Mouse (Mus musculus): Measurements from ENCODE around the gene Parp3. TPM values are rescaled to one million over a fixed set of nuclear protein-coding genes. Genes with fewer than 3 reads are reported as not detected.
A peak's percentile ranks its signal among the peaks of the same experiment; 100 is the strongest.

Parp3 gene
- polyA plus RNA-seq, 1 experiment from 2014 or later, result 1.3 TPM

- H3K27me3 ChIP-seq (ENCODE audit: control insufficient read depth, insufficient read depth, low read length), result no peaks in the 10 kb centered on the region
- no peaks in the 10 kb centered on the region for H3K9me3 ChIP-seq (ENCODE audit: control insufficient read depth, low read length)
- 42% methylated on average over 15 of the region's 15 CpGs for WGBS
- no peak overlapping the region for H3K4me3 ChIP-seq (ENCODE audit: control insufficient read depth in 1 of 2, insufficient read depth in 1 of 2, low read depth in 1 of 2, low read length in 2 of 2)
- peaks cover 42 to 51% of the 10 kb centered on the region in 2 experiments for H3K4me1 ChIP-seq (ENCODE audit: control insufficient read depth in 2 of 2, insufficient read depth in 2 of 2, low read length in 2 of 2)
- peak overlapping the region; percentile 86 for H3K9ac ChIP-seq (ENCODE audit: low read length)
- peaks cover 25% of the 10 kb centered on the region for H3K36me3 ChIP-seq (ENCODE audit: control insufficient read depth, insufficient read depth, low read length)
- no peak for ATAC-seq (ENCODE audit: insufficient number of reproducible peaks, insufficient read depth, low FRiP score, low read depth)
- H3K27ac ChIP-seq (replicated peaks in 1 of 2; ENCODE audit: control insufficient read depth in 1 of 2, insufficient read depth in 1 of 2, low read depth in 2 of 2, low read length in 2 of 2), result peak overlapping the region in 1 of 2 experiments; percentile 73; a peak in 3 of 4 replicates
- peak overlapping the region; percentile 94 for H3K4me2 ChIP-seq (ENCODE audit: low read length)
Observed at GRCm38 (mm10) chr9:106456325-106457162, 20.2 kb downstream of the Parp3 start.

- peak overlapping the region; percentile 94 for H3K4me2 ChIP-seq (ENCODE audit: low read length)
- WGBS, result 3% methylated on average over 17 of the region's 17 CpGs
- no peaks in the 10 kb centered on the region for H3K9me3 ChIP-seq (ENCODE audit: control insufficient read depth, low read length)
- peak overlapping the region; percentile 77 to 79 for H3K4me3 ChIP-seq (ENCODE audit: control insufficient read depth in 1 of 2, insufficient read depth in 1 of 2, low read depth in 1 of 2, low read length in 2 of 2)
- no peak for ATAC-seq (ENCODE audit: insufficient number of reproducible peaks, insufficient read depth, low FRiP score, low read depth)
- H3K4me1 ChIP-seq (ENCODE audit: control insufficient read depth in 2 of 2, insufficient read depth in 2 of 2, low read length in 2 of 2), result peaks cover 47 to 65% of the 10 kb centered on the region in 2 experiments
- H3K9ac ChIP-seq (ENCODE audit: low read length), result peak overlapping the region; percentile 86
- peaks cover 12% of the 10 kb centered on the region; the same call in 1 of the 2 replicates for H3K36me3 ChIP-seq (ENCODE audit: control insufficient read depth, insufficient read depth, low read length)
- no peaks in the 10 kb centered on the region for H3K27me3 ChIP-seq (ENCODE audit: control insufficient read depth, insufficient read depth, low read length)
- peak overlapping the region; percentile 83 to 91 for H3K27ac ChIP-seq (replicated peaks in 1 of 2; ENCODE audit: control insufficient read depth in 1 of 2, insufficient read depth in 1 of 2, low read depth in 2 of 2, low read length in 2 of 2)
Observed at GRCm38 (mm10) chr9:106454888-106455681, 21.7 kb downstream of the Parp3 start.

- peak overlapping the region; percentile 86 for H3K9ac ChIP-seq (ENCODE audit: low read length)
- 0 out of 2 replicates have a peak, but pooled peaks cover 6% of the 10 kb centered on the region for H3K36me3 ChIP-seq (ENCODE audit: control insufficient read depth, insufficient read depth, low read length)
- no peaks in the 10 kb centered on the region for H3K9me3 ChIP-seq (ENCODE audit: control insufficient read depth, low read length)
- peak overlapping the region; percentile 77 to 79 for H3K4me3 ChIP-seq (ENCODE audit: control insufficient read depth in 1 of 2, insufficient read depth in 1 of 2, low read depth in 1 of 2, low read length in 2 of 2)
- H3K27ac ChIP-seq (replicated peaks in 1 of 2; ENCODE audit: control insufficient read depth in 1 of 2, insufficient read depth in 1 of 2, low read depth in 2 of 2, low read length in 2 of 2), result peak overlapping the region; percentile 83 to 91
- peaks cover 47 to 67% of the 10 kb centered on the region in 2 experiments for H3K4me1 ChIP-seq (ENCODE audit: control insufficient read depth in 2 of 2, insufficient read depth in 2 of 2, low read length in 2 of 2)
- peak; percentile 10; the same call in 1 of the 2 replicates for ATAC-seq (ENCODE audit: insufficient number of reproducible peaks, insufficient read depth, low FRiP score, low read depth)
- peak overlapping the region; percentile 94 for H3K4me2 ChIP-seq (ENCODE audit: low read length)
- 3% methylated on average over 13 of the region's 20 CpGs for WGBS
- no peaks in the 10 kb centered on the region for H3K27me3 ChIP-seq (ENCODE audit: control insufficient read depth, insufficient read depth, low read length)
Observed at GRCm38 (mm10) chr9:106454071-106454761, 22.5 kb downstream of the Parp3 start.

GRCm38 (mm10) chr9:106453271-106454070, 23.3 kb downstream of the Parp3 start, which contains the start of gene Pcbp4:
Gene Pcbp4 (plus strand): TSS chr9:106453291.
- 1% methylated on average over 43 of the region's 74 CpGs for WGBS
- Histone ChIP-seq H3K36me3 (ENCODE audit: control insufficient read depth, insufficient read depth, low read length) (0 out of 2 replicates have a peak, but pooled peaks cover 6% of the 10 kb centered on the region), H3K27ac (replicated peaks in 1 of 2; ENCODE audit: control insufficient read depth in 1 of 2, insufficient read depth in 1 of 2, low read depth in 2 of 2, low read length in 2 of 2) (peak within 1 kb of the TSS; percentile 83 to 91), H3K9ac (ENCODE audit: low read length) (peak within 1 kb of the TSS; percentile 86), H3K4me1 (ENCODE audit: control insufficient read depth in 2 of 2, insufficient read depth in 2 of 2, low read length in 2 of 2) (peaks cover 46 to 72% of the 10 kb centered on the region in 2 experiments), H3K9me3 (ENCODE audit: control insufficient read depth, low read length) (no peaks in the 10 kb centered on the region), H3K4me3 (ENCODE audit: control insufficient read depth in 1 of 2, insufficient read depth in 1 of 2, low read depth in 1 of 2, low read length in 2 of 2) (peak within 1 kb of the TSS; percentile 77 to 79), H3K4me2 (ENCODE audit: low read length) (peak within 1 kb of the TSS; percentile 94), H3K27me3 (ENCODE audit: control insufficient read depth, insufficient read depth, low read length) (no peaks in the 10 kb centered on the region)
- ATAC-seq (ENCODE audit: insufficient number of reproducible peaks, insufficient read depth, low FRiP score, low read depth), result peak; percentile 73

- H3K9me3 ChIP-seq (ENCODE audit: control insufficient read depth, low read length), result no peaks in the 10 kb centered on the region
- WGBS, result 3% methylated on average over 7 of the region's 7 CpGs
Observed at GRCm38 (mm10) chr9:106452821-106453220, 23.9 kb downstream of the Parp3 start.

GRCm38 (mm10) chr9:106452351-106452750, 24.4 kb downstream of the Parp3 start:
- WGBS, result 47% methylated on average over 6 of the region's 6 CpGs
- H3K4me2 ChIP-seq (ENCODE audit: low read length), result peak overlapping the region; percentile 94; the same call in 1 of the 2 replicates
- no peak overlapping the region for H3K4me3 ChIP-seq (ENCODE audit: control insufficient read depth in 1 of 2, insufficient read depth in 1 of 2, low read depth in 1 of 2, low read length in 2 of 2)
- H3K36me3 ChIP-seq (ENCODE audit: control insufficient read depth, insufficient read depth, low read length), result 0 out of 2 replicates have a peak, but pooled peaks cover 6% of the 10 kb centered on the region
- H3K9me3 ChIP-seq (ENCODE audit: control insufficient read depth, low read length), result no peaks in the 10 kb centered on the region
- H3K27ac ChIP-seq (replicated peaks in 1 of 2; ENCODE audit: control insufficient read depth in 1 of 2, insufficient read depth in 1 of 2, low read depth in 2 of 2, low read length in 2 of 2), result no peak overlapping the region; a peak in 1 of 4 replicates
- H3K4me1 ChIP-seq (ENCODE audit: control insufficient read depth in 2 of 2, insufficient read depth in 2 of 2, low read length in 2 of 2), result peaks cover 45 to 68% of the 10 kb centered on the region in 2 experiments
- H3K27me3 ChIP-seq (ENCODE audit: control insufficient read depth, insufficient read depth, low read length), result no peaks in the 10 kb centered on the region
- ATAC-seq (ENCODE audit: insufficient number of reproducible peaks, insufficient read depth, low FRiP score, low read depth), result no peak
- no peak overlapping the region for H3K9ac ChIP-seq (ENCODE audit: low read length)

More at GRCm38 (mm10) chr9:106452821-106453220, 23.9 kb downstream of the Parp3 start:
- H3K9ac ChIP-seq (ENCODE audit: low read length), result peak overlapping the region; percentile 86
- no peaks in the 10 kb centered on the region for H3K27me3 ChIP-seq (ENCODE audit: control insufficient read depth, insufficient read depth, low read length)
- peaks cover 45 to 71% of the 10 kb centered on the region in 2 experiments for H3K4me1 ChIP-seq (ENCODE audit: control insufficient read depth in 2 of 2, insufficient read depth in 2 of 2, low read length in 2 of 2)
- peak overlapping the region in 1 of 2 experiments; percentile 91; a peak in 1 of 4 replicates for H3K27ac ChIP-seq (replicated peaks in 1 of 2; ENCODE audit: control insufficient read depth in 1 of 2, insufficient read depth in 1 of 2, low read depth in 2 of 2, low read length in 2 of 2)
- H3K36me3 ChIP-seq (ENCODE audit: control insufficient read depth, insufficient read depth, low read length), result 0 out of 2 replicates have a peak, but pooled peaks cover 6% of the 10 kb centered on the region
- peak overlapping the region; percentile 66 to 77; a peak in 3 of 4 replicates for H3K4me3 ChIP-seq (ENCODE audit: control insufficient read depth in 1 of 2, insufficient read depth in 1 of 2, low read depth in 1 of 2, low read length in 2 of 2)
- no peak for ATAC-seq (ENCODE audit: insufficient number of reproducible peaks, insufficient read depth, low FRiP score, low read depth)
- peak overlapping the region; percentile 94 for H3K4me2 ChIP-seq (ENCODE audit: low read length)
